Mouse (Mus musculus) embryonic fibroblast, embryonic 13.5 days (primary cell): ENCODE results near the gene 4930556J24Rik.

Experiments used
- CTCF ChIP-seq: IDR thresholded peaks from 2 replicates; pipeline ENCODE4 v1.5.1; 2011; ENCODE audit warnings: mild to moderate bottlenecking, control low read depth, low read length, moderate library complexity, borderline replicate concordance; ENCODE audit not compliant: insufficient read depth
- POLR2A ChIP-seq: IDR thresholded peaks from 2 replicates; pipeline ENCODE4 v1.6.1; 2011; ENCODE audit warnings: low read depth, mild to moderate bottlenecking, control low read depth, low read length, moderate library complexity

DNA sequence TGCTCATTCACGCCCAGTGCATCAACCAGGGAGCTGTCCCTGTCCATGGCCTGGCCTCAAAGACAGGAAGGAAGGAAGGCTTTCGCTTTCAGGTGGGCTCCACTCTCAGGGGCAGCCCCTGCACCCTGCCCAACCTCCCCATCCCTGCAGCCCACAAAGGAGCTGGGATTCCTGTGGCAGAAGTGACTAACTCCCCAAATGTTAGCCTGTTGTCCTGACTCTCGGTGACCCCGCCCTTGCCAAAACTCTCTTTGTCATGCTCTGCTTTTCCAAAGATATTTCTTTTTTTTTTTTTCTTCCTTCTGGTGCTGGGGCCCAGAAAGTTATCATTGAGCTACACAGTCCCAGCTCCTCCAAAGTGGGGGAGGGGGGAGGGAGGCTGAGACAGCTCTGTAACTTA lies 67.3 kb downstream of the 4930556J24Rik start:
- no peak for TF ChIP-seq CTCF
- no peak for TF ChIP-seq POLR2A
